Mouse (Mus musculus) right cerebral cortex, postnatal 25 days (tissue): ENCODE results near the gene Slc25a20.
A peak's percentile ranks its signal among the peaks of the same experiment; 100 is the strongest.

Source experiments
- DNase-seq: peaks from one replicate; pipeline ENCODE4 v3.0.0; 2022

Gene Slc25a20

DNA sequence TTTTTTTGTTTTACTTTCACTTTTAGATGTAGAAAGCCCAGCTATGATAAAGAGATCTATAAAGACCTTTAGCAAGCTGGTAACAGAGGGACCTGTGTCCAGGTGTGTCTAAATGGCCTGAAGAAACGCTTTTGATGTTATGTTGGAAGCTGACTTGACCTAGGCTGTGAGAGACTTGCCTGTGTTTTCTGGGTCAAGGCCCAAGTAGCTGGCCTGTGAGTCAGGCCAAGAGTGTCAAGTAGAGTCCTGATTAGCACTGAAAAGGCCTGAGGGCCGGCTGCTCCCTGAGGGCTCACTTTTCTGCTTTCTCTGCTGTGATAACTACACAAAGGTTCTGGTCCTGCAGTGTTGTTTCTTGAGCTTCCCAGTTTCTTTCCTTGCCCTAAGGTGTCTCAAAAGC, 25.8 kb downstream of the Slc25a20 start:
- no peak for DNase-seq

GRCm38 (mm10) chr9:108688451-108688850, 26.6 kb downstream of the Slc25a20 start:
- no peak for DNase-seq

GRCm38 (mm10) chr9:108689106-108689505, 27.2 kb downstream of the Slc25a20 start, which contains the start of gene Prkar2a:
Prkar2a (plus strand) TSS chr9:108689314.
- DNase-seq, result no peak

- DNase-seq, result no peak
Measured at GRCm38 (mm10) chr9:108689993-108690392, 28.1 kb downstream of the Slc25a20 start.

GRCm38 (mm10) chr9:108690914-108691313, 29.0 kb downstream of the Slc25a20 start:
- DNase-seq, result no peak

GRCm38 (mm10) chr9:108691371-108691770, 29.5 kb downstream of the Slc25a20 start:
- no peak for DNase-seq

DNA sequence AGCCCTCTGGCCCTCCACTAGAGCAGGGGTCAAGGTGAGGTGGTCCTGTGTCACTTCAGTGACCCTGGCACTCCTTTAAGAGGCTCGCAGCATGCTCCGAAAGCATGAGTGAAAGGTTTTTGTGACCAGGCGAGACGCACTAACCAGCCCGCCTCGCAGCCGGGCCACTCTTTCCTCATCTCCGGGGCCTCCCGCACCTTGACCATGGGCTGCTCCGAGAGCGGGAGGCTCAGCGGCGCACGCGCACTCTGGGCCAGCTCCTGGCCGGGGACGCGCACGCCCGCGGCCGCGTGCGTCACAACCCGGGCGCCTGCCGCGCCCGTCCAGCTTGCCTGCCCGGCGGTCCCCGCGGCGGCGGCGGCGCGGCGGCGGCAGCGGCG, 29.9 kb downstream of the Slc25a20 start:
- DNase-seq, result peak; percentile 91

GRCm38 (mm10) chr9:108692226-108693041, 30.5 kb downstream of the Slc25a20 start:
- DNase-seq, result peak; percentile 75

DNA sequence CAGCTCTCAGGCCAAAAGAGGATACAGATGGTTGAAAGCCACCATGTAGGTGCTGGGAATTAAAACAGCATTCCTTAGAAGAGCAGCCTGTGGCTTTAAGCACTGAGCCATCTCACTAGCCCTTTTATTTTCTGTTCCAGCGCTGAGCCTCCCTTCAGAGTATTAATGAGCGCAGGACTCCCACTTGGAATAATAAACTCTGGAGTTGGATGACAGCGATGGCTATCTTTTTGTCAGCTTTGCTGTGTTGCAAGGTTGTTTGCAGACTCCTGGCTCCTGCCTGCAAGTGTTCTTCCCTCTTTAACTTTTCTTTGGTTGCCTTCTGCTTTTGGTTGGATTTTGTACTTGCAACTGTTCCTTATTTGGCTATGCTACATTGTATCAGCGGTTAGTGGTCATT, 32.1 kb downstream of the Slc25a20 start:
- DNase-seq, result no peak

DNA sequence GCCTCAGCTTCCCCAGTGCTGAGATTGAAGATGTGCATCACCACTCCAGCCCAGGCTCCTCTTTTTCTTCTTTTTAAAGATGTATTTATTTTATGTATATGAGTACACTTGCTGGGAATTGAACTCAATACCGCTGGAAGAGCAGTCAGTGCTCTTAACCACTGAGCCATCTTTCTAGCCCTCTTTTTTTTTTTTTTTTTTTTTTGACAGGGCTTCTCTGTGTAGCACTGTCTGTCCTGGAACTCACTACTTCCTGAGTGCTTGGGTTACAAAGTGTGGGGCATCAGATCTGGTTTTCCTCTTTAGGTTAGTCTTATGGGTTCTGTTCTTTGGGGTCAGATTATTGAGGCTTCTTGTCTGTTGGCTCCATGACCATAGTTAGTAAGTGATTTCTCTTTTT, 32.6 kb downstream of the Slc25a20 start:
- no peak for DNase-seq

GRCm38 (mm10) chr9:108702476-108702875, 40.6 kb downstream of the Slc25a20 start:
- DNase-seq, result no peak

DNA sequence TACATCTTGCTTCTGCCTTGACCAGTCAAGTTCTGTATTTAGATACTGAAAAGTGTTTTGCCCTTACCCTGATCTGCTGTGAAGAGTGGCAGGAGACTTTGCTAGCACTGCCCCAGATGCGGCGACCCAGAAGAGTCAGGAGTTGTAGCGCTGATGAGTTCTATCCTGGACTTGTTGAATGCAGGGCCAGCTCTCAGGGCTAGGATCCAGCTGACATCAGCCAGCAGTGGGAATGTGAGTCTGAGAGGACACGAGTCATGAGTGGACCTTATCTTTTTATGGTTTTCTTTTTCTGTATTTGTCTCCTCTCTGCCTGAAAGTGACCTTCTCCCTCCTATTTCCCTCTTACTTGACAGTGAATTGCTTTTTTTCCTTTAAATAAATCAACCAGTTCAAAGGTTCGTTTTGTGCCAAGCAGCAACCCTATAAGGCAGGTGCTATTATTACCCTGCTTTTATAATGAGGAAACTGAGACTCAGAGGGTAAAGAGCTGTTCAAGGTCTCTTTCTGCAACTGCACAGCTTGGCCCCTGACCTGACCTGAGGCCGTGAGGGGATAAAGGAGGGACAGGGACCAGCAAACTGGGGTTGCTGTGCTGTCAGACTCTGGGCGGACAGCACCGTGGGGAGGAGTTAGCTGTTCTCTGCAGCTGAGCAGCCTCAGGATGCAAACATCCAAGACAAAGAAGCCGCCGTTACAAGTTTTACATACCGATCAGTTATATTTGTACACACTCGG, 41.7 kb downstream of the Slc25a20 start:
- DNase-seq, result no peak

DNA sequence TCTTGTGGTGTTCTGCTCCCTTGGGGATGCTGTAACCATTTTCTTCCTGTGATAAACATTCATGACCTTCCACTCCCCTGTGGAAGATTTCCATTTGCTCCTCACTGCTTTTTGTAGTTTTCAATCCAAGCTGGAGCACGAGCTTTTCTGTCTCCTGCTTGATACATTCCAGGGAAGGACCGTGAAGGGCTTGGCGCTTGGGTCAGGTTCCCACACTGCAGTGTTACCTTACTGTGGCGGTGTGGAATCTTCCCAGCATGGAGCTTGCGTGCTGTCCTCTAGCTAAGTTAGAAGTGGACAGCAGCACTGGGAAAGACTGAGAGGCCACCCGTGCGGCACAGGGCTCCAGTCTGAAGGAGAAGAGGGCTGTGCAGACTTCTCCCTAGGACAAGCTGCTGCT, 42.7 kb downstream of the Slc25a20 start:
- DNase-seq, result no peak

GRCm38 (mm10) chr9:108707212-108707611, 45.3 kb downstream of the Slc25a20 start:
- no peak for DNase-seq

- no peak for DNase-seq
Measured at GRCm38 (mm10) chr9:108708833-108709232, 46.9 kb downstream of the Slc25a20 start.

DNA sequence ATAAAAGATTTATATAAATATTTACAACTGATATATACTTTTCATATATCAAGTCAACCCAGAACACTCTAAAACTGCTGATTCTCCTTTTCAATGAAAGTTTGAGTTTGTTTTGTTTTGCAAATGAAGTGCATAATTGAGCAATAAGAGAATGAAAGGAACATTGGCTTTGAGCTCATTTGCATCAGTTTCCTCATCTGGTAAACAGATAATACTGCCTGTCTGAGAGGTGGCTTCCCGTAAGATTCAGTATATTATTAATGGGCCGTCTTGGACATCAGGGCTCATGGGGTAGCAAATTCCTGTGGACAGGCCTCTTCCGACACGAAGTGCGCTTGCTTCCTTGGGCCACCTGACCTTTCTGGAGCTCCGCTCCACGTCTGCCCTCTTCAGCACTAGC, 48.9 kb downstream of the Slc25a20 start:
- DNase-seq, result no peak

DNA sequence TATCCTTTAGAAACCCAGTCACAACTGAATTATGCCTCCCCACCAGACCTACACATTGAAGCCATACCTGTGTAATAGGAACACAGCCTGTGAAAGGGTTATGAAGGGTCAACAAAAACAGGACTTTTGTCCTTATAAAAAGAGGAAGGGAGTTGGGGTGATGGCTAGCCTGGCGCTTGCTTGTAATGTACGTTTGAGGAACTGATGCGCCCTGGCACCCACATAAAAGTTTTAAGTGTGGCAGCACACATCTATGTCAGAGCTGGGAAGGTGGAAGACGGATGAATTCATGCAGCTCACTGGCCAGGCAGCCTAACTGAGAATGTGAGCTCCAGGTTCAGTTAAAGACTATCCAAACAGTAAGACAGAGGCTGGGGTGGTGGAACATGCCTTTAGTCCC, 54.3 kb downstream of the Slc25a20 start:
- DNase-seq, result no peak

DNA sequence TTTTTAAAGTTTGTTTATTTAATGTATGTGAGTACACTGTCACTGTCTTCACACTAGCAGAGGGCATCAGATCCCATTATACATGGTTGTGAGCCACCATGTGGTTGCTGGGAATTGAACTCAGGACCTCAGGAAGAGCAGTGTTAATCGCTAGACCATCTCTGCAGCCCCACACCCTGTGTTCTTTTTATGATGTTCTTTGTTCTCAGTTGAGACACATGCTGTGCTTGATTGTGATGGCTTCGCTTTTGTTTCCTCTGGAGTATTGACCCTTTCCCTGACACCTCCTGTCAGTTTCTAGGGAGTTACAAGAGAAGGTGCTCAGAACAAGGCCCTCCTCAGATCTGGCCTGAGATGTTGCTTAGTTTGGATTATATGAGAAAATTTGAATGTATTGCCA, 61.9 kb downstream of the Slc25a20 start:
- DNase-seq, result no peak

GRCm38 (mm10) chr9:108726116-108726515, 64.2 kb downstream of the Slc25a20 start:
- DNase-seq, result no peak

DNA sequence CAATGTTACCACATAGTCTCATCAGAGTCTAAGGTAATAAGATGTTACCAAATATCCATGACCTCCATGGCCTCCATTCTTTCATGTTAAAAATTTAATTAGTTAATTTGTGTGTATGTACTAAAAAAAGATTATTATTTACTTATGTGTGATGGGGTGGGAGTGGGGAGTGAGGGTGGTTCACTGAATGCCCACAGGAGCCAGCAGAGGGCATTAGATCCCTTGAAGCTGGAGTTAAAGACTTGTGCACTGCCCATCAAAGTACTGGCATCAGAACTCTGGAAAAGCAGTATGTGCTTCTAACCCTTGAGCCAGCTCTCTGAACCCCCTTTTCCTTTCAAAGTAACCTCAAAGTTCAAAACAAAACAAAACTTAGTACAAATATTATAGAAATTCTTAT, 67.2 kb downstream of the Slc25a20 start:
- DNase-seq, result no peak

DNA sequence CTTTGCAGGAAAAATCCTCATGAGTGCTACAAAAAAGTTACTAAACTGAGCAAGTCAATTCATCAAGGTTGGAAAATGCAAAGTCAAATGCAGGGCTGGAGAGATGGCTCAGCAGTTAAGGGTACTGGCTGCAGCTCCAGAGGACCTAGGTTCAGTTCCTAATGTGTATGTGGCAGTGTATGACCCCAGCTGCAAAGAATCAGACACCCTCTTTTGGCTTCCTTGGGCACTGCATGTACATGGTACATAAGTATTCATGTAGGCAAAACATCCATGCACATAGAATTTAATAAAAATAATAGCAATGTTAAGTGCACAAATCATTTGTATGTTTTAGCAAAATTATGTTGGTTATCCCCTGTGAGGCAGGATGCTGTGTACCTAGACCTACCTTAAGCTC, 70.6 kb downstream of the Slc25a20 start:
- DNase-seq, result no peak
